Mouse (Mus musculus) heart, postnatal 10 days (tissue): ENCODE results near the gene Spata20. TPM values are rescaled to one million over a fixed set of nuclear protein-coding genes. Genes with fewer than 3 reads are reported as not detected.

Experiments used
- DNase-seq, 2 experiments: peaks; one replicate each; pipeline ENCODE4 v3.0.0; 2021
- intact Hi-C: fragments of 180-260 bp; cut with DNase I; formaldehyde crosslinking; loops from one replicate; pipeline ENCODE4 v1.15.1; 2025
- total RNA-seq, 2 experiments: library from RNA; stranded (reverse); gene quantifications; 2 replicates each; pipeline ENCODE4 v1.2.3; 2021

Gene Spata20
- total RNA-seq, 2 experiments from 2014 or later, result 0.31 to 1.2 TPM

GRCm38 (mm10) chr11:94483921-94484320 is 2.1 kb downstream of the Spata20 start:
- intact Hi-C loops, result no loop called here
- no peak for DNase-seq

GRCm38 (mm10) chr11:94483436-94483835 is 2.5 kb downstream of the Spata20 start:
- DNase-seq, result no peak
- intact Hi-C loops, result no loop called here

- DNase-seq, result no peak
- intact Hi-C loops, result no loop called here
These were observed 3.2 kb downstream of the Spata20 start for GRCm38 (mm10) chr11:94482738-94483137.

- intact Hi-C loops, result no loop called here
- DNase-seq, result peak; percentile 49 to 59
These were observed 4.0 kb downstream of the Spata20 start for GRCm38 (mm10) chr11:94481963-94482362.

- no peak for DNase-seq
- intact Hi-C loops, result no loop called here
These were observed 5.6 kb downstream of the Spata20 start for GRCm38 (mm10) chr11:94480382-94480781.

GRCm38 (mm10) chr11:94477651-94478050 is 8.3 kb downstream of the Spata20 start:
- intact Hi-C loops, result no loop called here
- DNase-seq, result no peak

GRCm38 (mm10) chr11:94475722-94476121 is 10.3 kb downstream of the Spata20 start:
- no peak for DNase-seq
- intact Hi-C loops, result no loop called here

GRCm38 (mm10) chr11:94474544-94474910 is 11.5 kb downstream of the Spata20 start:
- no peak for DNase-seq
- intact Hi-C loops, result no loop called here

GRCm38 (mm10) chr11:94473707-94474543 is 12.1 kb downstream of the Spata20 start, which contains the start of gene Cacna1g:
Gene Cacna1g (minus strand): TSS chr11:94474198.
- DNase-seq, result peak; percentile 92 to 93
- intact Hi-C loops, result no loop called here

GRCm38 (mm10) chr11:94472916-94473706 is 12.9 kb downstream of the Spata20 start:
- peak in 1 of 2 experiments; percentile 35 for DNase-seq
- intact Hi-C loops, result no loop called here

- intact Hi-C loops, result no loop called here
- DNase-seq, result no peak
These were observed 13.4 kb downstream of the Spata20 start for GRCm38 (mm10) chr11:94472585-94472915.

GRCm38 (mm10) chr11:94471740-94472584 is 14.0 kb downstream of the Spata20 start:
- no peak for DNase-seq
- intact Hi-C loops, result no loop called here

- DNase-seq, result peak in 1 of 2 experiments; percentile 32
- intact Hi-C loops, result no loop called here
These were observed 15.6 kb downstream of the Spata20 start for GRCm38 (mm10) chr11:94470391-94470790.

GRCm38 (mm10) chr11:94469136-94470064 is 16.6 kb downstream of the Spata20 start:
- DNase-seq, result peak in 1 of 2 experiments; percentile 44
- intact Hi-C loops, result no loop called here

GRCm38 (mm10) chr11:94468582-94469064 is 17.4 kb downstream of the Spata20 start:
- no peak for DNase-seq
- intact Hi-C loops, result no loop called here

GRCm38 (mm10) chr11:94466333-94466855 is 19.6 kb downstream of the Spata20 start:
- DNase-seq, result no peak
- intact Hi-C loops, result no loop called here

GRCm38 (mm10) chr11:94464170-94464569 is 21.8 kb downstream of the Spata20 start:
- DNase-seq, result no peak
- intact Hi-C loops, result no loop called here

GRCm38 (mm10) chr11:94461856-94462255 is 24.1 kb downstream of the Spata20 start:
- intact Hi-C loops, result no loop called here

GRCm38 (mm10) chr11:94457001-94457400 is 29.0 kb downstream of the Spata20 start:
- DNase-seq, result no peak
- intact Hi-C loops, result no loop called here

More at GRCm38 (mm10) chr11:94461856-94462255, 24.1 kb downstream of the Spata20 start:
- no peak for DNase-seq
